Mouse (Mus musculus): ENCODE measurements around the gene Cdk14.

Gene Cdk14

DNA sequence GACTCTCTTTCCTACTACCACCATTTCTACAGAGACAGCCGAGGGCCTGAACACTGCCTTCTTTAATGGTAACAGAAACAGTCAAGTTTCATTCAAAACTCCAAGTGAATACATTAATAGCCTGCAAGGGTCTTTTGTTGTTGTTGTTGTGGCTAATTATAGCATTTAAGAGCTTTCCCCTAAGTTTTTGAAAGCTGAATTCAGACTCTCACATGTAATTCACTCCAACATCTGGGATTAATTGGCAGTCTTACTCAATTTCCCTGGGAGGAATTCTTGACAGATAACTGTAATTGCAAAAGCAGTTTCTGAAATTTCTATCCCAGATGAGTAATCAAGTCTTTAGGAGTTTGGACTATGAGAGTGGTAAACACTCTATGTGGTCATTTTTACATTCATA, 245.0 kb downstream of the Cdk14 start:
- DNase-seq: no peak

DNA sequence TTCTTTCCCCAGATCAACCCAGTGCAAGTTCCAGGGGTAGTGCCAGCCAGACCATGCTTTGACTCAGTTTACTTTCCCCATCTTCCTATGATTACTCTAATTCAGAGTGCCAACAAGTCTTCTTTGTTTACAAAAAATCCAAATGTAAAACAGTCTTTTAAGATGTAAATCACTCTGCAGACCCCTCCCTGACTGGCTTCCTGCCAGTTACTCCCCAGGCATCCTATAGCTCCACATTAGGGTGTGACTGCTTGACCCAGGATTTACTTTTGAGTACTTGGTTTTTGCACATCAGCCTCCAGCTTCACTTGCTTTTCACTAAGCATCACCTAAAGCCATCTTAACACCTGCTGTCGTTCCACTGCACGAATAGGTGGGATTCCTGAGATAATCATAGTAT, 254.0 kb downstream of the Cdk14 start:
- DNase-seq: no peak

DNA sequence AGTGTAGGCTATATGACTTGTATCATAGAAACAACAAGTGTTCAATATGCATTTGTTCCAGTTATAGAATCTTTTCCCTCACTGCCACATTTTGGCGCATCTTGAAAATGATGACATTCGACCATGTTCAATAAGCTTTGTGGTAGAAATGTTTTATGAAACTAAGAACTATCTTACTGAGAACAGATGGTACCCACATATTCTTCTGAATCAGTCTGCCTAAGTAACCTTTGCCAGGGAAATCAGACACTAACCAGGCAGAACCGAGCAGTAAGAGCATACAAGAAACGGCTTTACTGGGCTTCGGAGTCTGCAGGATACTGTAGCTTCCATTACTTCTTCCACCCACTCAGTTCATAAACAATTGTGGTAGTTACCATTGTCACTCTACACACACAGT, 255.8 kb downstream of the Cdk14 start:
- DNase-seq: no peak

DNA sequence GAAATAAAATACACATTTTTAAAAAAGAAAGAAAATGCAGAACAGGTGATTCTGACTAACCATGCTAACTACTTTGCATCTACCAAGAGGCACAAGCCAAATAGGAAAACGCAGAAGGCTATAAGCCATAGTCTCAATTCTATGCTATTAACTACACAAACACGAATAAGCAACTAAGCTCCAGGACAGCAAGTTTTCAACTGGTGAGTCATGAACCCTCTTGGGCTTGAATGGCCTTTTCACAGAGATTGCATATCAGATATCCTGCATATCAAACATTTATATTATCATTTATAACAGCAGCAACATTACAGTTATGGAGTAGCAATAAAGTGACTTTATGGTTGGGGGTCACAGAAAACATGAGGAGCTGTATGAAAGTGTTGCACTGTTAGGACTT, 256.3 kb downstream of the Cdk14 start:
- DNase-seq: no peak

DNA sequence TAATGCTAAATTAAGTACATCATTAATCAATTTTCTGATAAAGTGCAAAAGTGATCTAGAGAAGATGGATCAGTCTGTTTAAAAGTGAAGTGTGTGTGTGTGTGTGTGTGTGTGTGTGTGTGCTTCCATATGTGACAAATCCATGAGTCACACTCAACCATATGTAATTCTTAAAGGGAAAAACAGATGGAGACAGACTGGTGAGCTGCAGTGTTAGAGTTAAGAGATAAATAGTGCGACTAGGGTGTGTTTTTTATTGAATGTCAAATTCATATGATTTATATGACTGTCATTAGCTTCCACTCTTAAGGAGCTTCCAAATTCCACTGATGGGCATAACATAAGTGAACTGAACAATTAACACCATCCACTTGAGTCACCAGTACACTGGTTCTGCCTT, 260.6 kb downstream of the Cdk14 start:
- DNase-seq: no peak

DNA sequence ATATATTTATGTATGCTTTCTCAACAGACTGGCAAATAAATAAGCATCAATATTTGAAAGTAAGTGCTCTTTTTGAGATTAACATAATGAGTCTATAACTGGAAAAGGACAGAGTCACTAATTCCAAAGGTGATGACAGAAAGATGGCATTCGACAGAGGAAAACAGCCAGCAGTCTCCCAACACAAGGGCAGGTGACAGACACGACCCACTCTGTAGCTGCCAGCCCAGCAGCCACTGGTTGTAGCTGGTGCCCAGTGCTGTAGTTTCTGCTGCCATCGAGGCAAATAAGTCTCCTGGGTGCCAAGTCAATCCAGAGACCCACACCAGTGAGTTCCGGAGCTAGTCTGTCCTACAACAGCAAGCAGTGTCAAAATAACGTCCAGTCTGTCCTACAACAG, 280.3 kb downstream of the Cdk14 start:
- DNase-seq: no peak

DNA sequence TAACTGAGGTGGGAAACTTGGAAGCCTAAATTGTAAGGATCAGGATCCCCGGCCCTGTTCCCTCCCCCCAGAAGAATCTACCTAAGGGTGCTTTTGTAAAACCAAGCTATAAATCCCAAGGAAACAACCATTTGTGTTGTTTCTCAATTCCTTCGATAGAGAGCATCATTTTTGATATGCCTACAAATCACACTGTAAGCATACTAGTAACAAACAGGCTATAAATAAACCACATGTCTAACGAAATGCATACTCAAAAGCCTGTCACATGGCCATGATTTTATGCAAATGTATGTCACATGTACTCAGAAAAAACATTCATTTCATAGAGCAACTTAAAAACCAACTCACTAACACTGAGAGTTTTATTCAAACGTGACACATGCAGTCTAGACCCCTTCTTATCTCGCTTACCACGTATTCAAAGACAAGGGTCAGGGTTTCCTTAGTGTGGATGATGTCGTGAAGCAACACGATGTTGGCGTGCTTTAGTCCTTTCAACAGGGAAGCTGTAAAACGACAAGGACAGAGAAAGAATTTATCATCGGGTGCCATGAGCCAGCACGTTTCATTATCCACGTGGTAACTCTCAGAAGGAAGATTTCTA, 285.1 kb downstream of the Cdk14 start:
- DNase-seq: no peak

DNA sequence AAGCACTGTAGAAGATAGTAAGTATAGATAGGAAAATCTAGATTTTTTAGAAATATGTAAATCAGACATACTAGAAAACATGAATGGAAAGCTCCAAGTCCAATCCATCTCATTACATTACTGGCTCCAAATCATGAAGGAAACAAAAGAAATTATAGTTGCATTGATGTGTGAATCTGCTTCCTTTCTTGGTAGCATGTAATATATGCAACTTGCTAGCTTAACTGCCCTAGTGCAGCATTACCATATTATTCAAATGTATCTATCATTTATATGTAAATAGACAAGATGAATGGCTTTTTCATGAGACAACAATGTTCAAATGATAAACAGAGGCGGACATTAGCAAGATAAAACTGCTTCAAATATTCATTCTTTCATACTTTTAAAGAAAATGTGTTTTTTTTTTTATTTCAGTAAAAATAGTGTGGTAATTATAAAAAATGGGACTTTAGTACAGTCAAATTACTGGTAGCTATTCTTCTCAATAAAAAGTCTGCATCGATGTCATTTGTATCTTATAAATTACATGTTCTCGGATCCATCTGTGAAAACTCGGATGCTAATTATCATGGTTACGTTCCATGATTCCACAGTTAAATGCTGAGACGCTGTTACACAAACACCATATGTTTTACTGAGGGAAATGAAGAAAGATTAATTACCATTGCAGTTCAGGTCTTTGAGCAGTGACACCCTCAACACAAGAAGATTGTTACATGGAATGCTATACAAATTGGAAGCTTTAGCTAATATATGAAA, 285.8 kb downstream of the Cdk14 start:
- DNase-seq: no peak

DNA sequence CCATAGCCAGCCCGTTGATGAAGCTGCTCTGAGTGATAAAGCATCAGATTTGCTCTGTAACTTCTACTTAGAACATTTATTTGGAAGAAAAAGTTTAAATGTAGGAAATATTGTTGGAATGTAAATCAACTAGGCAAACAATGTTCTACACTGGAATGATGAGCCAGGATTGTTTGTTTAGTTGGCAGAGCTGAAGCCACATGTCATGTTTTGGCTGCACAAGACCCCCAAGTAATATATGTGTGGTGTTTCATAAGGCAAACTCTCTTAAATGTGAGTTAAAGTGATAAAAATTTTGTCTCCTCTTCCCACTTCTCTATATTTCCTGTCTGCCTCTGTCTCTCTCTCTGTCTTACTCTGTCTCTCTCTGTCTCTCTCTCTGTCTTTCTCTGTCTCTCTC, 291.3 kb downstream of the Cdk14 start:
- DNase-seq: no peak

DNA sequence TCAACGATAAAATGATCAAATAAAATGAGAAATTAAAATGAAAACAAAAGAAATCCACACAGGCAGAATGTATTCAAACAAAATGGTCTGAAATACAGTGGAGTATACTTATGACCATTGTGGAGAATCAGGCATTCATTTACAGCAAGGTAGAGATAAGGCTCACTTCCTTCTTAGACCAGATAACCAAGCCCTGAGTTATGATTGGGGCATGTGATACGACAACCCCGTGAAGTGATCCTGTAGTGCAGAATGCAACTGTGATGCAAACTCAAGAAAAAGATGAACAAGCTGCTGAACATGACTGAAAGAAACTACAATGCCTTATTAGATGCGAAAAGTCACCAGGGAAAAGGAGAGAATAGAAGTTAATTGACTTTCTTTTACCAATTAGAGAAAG, 295.5 kb downstream of the Cdk14 start:
- no peak for DNase-seq

DNA sequence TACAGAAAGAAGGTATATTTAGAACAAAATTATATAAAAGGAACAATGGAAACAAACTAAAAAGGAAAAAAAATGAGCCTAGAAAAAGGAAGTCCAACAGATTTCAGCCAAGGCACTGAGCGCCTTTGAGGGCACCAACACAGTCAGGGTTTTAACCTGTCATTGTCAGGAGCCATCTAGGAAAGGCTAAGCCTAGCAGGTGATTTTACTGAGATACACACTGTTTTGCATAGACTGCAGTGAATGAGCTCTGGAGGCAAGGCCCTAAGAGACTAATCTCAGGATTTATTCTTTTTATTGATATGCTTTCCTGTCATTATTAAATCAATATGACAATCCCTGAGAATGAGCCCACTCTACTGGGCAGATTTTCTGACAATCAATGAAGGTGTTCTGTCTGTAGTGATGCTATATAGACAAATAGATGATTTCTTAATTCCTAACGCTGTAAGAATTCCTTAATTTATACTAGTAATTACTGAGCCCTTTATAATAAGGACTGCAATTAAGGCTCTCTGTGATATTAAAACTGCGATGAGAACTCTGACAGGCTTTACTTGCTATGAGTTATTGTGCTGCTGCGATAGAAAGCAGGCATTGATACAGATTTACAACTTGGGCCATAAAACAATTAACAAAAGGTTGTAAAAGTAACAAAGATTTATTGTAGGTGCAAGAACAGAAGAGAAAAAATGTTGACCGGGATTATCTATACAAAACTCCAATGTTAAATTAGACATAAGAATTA, 303.2 kb downstream of the Cdk14 start:
- no peak for DNase-seq

DNA sequence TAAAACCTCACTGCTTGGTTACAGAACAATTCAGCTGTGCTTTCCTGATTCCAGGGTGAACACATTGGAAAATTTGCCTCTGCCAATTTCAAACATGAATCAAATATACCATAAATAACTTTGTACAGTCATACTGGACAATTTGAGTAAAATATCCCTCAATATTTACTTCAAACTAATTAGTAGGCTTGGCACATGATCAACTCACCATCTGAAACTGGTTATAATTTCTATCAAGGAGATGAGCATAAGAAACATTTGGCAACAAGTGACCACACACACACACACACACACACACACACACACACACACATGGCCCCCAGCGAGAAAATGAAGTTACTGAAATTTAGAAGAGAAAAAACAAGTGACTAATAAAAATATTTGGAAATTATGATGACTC, 304.6 kb downstream of the Cdk14 start:
- DNase-seq: no peak

DNA sequence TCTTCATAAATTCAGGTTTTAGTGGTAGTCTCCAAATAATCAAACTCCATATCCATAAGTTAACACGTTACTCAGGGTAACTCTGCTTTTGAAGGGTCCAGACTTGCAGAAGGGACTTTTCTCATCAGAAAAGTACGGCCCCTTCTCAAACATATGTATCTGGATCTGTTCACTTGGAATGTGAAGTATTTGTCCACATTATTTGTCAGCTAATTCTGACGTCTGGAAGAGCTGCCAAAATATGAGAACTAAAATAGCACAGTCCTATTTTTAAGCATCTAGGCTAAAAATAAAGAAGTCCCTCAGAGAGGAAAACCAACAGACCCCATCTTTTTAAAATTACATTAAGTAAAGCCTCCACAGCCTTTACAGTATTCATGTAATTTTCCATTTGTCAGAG, 310.5 kb downstream of the Cdk14 start:
- no peak for DNase-seq

DNA sequence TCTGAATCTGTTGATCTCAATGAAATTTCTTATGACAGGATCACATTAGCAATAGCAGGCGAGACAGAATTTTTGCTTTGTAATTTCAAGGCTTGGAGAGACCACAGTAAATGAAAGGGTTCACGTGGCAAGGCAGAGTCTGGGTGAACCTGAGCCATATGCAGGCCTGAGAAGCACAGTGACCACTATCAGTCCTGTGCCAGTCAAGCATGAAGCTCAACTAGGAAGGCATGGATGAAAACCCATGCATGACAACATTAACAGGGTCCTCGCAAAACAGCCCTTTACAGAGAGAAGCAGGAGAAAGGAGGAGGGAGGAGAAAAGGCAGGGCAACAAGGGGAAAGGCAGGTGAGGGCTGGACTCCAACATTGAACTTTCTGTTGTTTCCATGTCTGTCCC, 311.1 kb downstream of the Cdk14 start:
- no peak for DNase-seq

DNA sequence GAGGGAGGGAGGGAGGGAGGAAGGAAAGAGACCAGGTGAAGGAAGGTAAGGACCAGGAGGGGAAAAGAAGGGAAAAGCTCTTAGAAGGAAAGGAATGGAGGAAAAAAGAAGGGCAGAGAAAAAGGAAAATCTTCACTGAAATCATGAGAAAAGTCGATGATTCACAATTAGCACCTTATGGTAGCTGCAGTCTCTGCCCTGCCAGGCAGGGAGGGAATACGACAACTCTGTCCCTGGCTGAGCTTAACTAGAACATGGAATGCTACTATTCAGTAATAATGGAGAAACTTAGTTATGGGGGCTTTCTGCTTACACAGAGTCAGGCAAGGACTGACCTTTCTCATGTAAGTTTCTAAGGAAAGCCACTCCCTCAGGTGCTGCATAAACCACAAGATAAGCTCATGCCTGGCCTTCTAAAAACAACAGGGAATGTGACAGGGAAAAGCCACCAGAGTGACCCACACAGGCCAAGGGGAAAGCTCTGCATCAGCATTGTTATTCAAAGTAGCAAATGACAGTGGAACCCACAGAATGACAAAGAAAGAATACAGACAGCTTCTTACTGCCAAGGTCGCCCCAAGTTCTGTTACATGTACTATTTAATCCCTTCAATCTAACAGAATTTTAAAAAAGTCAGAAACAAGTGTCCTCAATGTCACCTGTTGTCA, 323.7 kb downstream of the Cdk14 start:
- DNase-seq: no peak

DNA sequence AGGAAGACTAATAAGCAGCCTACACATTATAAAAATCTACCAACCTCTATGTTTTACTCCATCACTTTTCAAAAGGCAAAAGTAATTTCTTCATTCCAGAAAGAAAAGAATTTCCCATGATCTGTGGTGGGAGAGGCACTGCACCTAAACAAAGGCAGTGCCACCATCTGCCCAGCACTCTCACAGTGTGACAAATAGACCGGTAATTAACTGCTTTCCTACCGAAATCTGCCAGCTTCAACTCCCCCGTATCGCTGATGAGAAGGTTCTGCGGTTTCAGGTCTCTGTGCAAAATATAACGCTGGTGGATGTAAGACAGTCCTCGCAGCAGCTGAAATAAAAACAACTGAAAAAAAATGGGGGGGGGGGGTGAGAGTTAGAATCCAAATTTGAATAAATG, 327.4 kb downstream of the Cdk14 start:
- no peak for DNase-seq

DNA sequence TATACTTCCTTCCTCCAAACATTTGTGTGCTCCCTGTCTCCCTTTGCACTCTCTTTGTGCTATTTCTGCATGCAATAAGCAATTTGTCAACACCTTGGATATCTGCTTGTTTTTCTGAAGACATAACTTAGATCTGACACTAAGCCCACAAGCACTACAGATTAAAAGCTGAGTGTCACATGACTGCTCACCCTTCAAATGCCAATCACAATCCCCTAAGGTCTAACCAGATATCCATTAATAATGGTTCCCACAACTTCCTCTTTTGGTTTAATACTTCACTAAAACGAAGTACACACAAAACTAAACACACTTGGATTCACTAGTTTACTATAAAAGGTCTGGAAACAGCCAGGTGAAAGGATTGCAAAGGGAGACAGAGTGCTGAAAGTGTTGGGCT, 348.6 kb downstream of the Cdk14 start:
- no peak for DNase-seq

DNA sequence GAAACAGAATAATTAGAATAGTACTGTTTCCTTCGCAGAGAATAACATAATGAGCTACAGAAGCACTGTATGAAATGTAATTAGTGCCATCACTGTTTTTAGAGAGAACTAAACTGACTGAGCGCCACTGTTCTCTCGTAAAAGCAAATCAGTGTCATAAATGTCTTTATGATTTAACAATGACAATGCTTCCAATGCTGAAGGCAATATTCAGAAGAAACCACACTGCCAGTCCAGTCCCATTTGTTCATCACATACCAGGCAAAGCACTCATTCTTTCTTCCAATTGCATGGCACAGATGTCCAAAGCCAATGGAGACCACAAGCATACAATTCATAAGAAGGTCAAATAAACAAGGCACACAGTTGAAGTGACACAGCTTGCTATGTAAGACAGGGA, 355.4 kb downstream of the Cdk14 start:
- no peak for DNase-seq

DNA sequence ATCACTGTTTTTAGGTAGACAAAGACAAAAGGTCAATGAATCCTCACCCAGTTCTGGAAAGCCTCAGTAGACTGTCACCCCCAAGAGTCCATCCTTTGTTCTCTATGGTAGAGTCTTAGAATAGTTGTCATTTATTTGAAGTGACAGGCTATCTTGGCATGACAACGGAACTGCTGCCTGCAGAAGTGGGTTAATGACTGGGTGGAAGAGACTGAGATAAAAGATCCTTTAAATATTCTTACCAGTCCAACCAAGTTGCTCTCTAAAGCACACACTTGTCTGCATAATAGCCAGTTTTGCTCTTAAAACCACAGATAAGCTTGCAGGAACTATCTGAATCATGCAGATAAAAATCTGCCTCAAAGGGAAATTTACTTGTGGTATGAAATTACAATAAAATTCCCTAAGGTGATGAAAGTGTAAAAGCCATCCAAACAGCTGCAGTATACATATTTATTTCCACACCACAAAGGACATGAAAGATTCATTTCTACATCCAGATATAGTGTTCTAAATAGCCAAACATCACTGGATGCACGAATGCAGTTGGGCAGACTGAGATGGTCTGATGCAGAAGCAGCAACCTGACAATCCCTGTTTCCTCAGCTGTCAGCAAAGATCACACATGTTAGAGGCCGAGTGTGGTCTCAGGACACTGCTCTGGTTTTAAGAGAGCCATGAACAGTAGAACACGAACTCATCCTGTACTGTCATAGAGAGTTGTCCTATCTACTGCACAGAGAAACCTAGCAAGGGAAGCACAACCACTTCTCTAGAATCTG, 363.8 kb downstream of the Cdk14 start:
- DNase-seq: no peak

DNA sequence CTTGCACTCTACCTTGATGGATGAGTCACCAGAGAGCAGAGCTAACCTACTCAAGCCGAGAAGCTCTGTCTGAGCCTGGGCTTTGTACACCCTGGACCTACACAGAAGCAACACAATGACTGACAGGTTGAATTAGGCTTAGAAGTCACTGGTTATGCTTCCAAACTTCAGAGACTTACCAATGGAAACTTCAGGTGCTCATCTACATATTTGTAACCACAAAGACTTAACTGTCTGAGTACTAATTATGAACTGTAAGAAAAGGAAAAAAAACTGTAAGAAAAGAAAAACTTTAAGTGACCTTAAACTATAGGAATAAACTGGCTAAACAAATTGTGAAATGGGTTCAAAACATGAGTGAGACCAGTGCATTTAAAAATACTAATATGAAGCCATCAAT, 364.6 kb downstream of the Cdk14 start:
- DNase-seq: no peak

DNA sequence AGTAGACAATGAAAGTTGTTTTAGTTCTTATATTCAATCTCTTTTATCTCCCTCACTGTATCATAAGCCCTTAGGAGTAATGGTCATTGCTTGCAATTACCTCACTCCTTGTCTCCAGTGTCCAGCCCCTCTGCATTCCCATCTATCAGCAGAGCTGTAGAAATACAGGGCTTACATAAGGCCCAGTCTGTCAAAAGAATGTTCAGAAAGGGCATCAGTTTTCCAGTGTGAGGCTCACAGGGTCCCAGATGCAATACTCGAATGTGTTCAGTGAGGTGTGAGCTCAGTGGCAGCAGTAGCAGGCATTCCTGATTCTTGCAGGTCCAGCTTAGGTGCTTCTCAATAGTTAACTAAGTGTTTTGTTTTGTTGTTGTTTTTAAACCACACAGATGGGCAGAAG, 365.8 kb downstream of the Cdk14 start:
- no peak for DNase-seq

DNA sequence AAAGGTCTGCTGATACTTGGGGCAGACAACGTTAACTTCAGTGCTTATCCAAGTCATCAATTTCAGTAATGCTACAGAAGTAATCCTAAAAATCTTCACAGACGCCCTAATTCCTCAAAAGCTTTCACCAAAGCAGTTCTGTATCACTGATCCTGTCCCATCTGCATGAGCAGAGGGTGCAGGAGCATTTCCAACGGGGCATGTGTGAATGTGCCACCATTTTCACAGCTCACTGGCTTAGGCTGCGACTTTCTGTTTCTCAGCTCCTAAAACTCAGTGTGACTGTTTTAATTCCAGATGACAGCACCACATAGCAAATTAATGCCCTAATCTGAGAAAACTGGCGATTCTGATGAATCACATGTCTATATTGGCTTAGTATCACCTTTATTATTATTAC, 375.8 kb downstream of the Cdk14 start:
- no peak for DNase-seq

DNA sequence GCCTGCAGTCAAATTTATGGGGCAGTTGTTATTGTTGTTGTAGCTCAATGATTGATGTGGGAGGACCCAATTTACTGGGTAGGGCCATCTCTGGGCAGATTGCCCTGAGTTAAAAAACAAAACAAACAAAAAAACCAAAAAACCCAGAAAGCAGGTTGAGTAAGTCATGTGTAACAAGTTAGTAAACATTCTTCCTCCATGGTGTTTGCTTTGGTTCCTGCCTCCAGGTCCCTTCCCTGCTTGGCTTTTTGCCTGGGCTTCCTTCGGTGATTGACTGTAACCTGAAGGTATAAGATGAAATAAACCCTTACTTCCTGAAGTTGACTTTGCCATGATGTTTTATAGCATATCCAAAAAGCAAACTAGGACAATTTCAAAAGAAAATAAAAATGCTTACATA, 377.4 kb downstream of the Cdk14 start:
- DNase-seq: no peak
